Mouse (Mus musculus) olfactory bulb, adult 2 months (tissue): ENCODE results near the gene Zdhhc12.

Source experiments
- CTCF ChIP-seq: fragments of 200-500 bp; IDR thresholded peaks from 2 replicates; pipeline ENCODE4 v1.5.1; 2012; ENCODE audit warnings: low read depth, mild to moderate bottlenecking, low read length, moderate library complexity; ENCODE audit not compliant: insufficient read depth
- POLR2A ChIP-seq: fragments of 200-500 bp; IDR thresholded peaks from 2 replicates; pipeline ENCODE4 v1.6.1; 2012; ENCODE audit warnings: mild to moderate bottlenecking, low read depth, low read length, moderate library complexity; ENCODE audit not compliant: insufficient read depth

DNA sequence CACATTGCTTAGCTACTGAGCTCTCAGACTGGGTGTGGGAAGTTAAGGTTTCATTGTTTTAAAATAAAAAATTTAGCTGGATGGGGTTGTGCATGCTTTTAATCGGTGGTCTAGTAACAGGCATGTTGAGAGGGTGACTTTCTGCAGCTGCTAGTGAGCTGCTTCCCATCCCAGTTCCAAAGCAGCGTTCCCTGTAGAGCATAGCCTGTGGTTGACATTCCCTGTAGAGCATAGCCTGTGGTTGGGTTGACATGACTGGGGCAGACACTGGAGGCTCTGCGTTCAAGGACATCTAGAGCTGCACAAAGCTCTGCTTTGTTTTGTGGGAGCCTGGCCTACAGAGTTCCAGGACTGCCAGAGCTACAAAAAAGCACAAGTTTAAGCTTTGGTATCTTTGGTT is 20.2 kb downstream of the Zdhhc12 start:
- TF ChIP-seq CTCF, result no peak
- TF ChIP-seq POLR2A, result no peak
